Mouse (Mus musculus) hindbrain, postnatal 0 days (tissue): ENCODE data around the gene Cstl1. TPM values are rescaled to one million over a fixed set of nuclear protein-coding genes. Genes with fewer than 3 reads are reported as not detected.

ENCODE experiments used
- ATAC-seq: fragments of 200-750 bp; cut with Nextera tagmentation; 2 replicates; pipeline ENCODE4 v1.8.0; 2017; ENCODE audit warnings: mild to moderate bottlenecking, moderate TSS enrichment, moderate library complexity
- DNase-seq: peaks from one replicate; pipeline ENCODE4 v3.0.0-alpha.2; 2015; ENCODE audit warnings: low spot score
- H3K27ac ChIP-seq: fragments of 300-500 bp; sonication (generic); 2 replicates; pipeline ENCODE4 v1.5.1; 2014; ENCODE audit warnings: mild to moderate bottlenecking
- H3K27me3 ChIP-seq: fragments of 300-500 bp; sonication (generic); 2 replicates; pipeline ENCODE4 v1.6.1; 2014; ENCODE audit warnings: low read length, mixed read lengths; ENCODE audit not compliant: insufficient read depth
- H3K36me3 ChIP-seq: fragments of 300-500 bp; sonication (generic); 2 replicates; pipeline ENCODE4 v1.6.1; 2014; ENCODE audit warnings: low read length, mixed read lengths; ENCODE audit not compliant: insufficient read depth
- H3K4me1 ChIP-seq: fragments of 300-500 bp; sonication (generic); 2 replicates; pipeline ENCODE4 v1.6.1; 2014; ENCODE audit warnings: antibody characterized with exemption, low read length, mixed read lengths; ENCODE audit not compliant: insufficient read depth
- H3K4me2 ChIP-seq: fragments of 300-500 bp; sonication (generic); 2 replicates; pipeline ENCODE4 v1.6.1; 2014; ENCODE audit warnings: low read depth, mild to moderate bottlenecking, low read length, moderate library complexity, mixed read lengths
- H3K4me3 ChIP-seq: fragments of 300-500 bp; sonication (generic); 2 replicates; pipeline ENCODE4 v1.5.1; 2014; ENCODE audit warnings: low read length
- H3K9ac ChIP-seq: fragments of 300-500 bp; sonication (generic); replicated peaks from 2 replicates; pipeline ENCODE4 v1.6.1; 2014; ENCODE audit warnings: mild to moderate bottlenecking, low read length, moderate library complexity, mixed read lengths
- H3K9me3 ChIP-seq: fragments of 300-500 bp; sonication (generic); 2 replicates; pipeline ENCODE4 v1.6.1; 2016; ENCODE audit warnings: low read length, mixed read lengths
- CTCF ChIP-seq: IDR thresholded peaks from 2 replicates; pipeline ENCODE4 v1.5.1; 2016; ENCODE audit warnings: antibody characterized with exemption, control low read depth, low read depth
- WGBS: fragments of 180-500 bp; shearing (Covaris S2); extraction: QIAGEN DNeasy Blood & Tissue Kit; methylation state at CpG from one replicate; pipeline ENCODE4 v1.1.7; 2014; 5-methylcytosine and 5-hydroxymethylcytosine counted together
- polyA plus RNA-seq: library from polyadenylated mRNA; unstranded; fragments of >200 nt; fragmentation: Nextera tagmentation; extraction: Ambion mirVana; gene quantifications from 2 replicates; pipeline ENCODE4 v1.2.1, GENCODE M21; 2015
- total RNA-seq: library from RNA; depleted of rRNA; stranded (reverse); fragments of >200 nt; gene quantifications from 2 replicates; pipeline ENCODE4 v1.2.3, GENCODE M21; 2014

The Cstl1 gene
- total and polyA plus RNA-seq, 2 experiments from 2014 or later = not detected

DNA sequence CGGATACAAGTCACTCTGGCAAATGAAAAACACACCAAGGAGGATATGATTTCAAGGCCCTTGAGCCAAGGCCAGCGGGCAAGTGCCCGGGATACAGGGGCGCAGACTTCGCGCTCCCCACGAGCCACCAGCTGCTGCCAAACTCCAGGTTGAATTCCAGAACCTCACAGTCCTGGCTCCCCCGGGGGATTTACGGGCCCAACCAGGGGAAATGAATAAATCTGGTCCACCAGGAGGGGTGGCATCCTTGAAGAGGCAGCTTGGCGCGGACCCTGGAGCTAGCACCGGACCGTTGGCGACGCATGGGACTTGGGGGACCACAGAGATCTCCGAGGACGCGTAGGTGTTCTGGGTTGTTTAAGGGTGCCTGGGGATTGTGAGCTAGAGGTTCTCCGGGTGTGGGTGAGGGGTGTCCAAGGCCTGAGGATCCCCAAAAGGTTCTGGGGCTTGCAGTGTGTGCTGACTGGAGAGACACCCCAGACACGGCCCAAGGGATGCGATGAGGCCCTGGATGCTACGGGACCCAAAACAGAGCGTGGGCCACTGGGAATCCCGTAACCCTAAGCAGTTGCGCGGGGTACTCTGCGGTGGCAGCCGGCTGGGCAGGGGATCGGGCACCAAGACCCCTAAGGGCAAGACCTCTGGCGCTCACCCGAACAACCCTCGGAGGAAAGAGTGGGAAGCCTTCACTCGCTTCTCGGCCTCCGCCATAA, 18.4 kb upstream of the Cstl1 start:
- TF ChIP-seq CTCF = no peak
- DNase-seq (no peak), ATAC-seq (peak; percentile 81)
- H3K4me3 ChIP-seq = peak overlapping the region; percentile 92
- no peaks in the 10 kb centered on the region for H3K9me3 ChIP-seq
- no peaks in the 10 kb centered on the region for H3K36me3 ChIP-seq
- H3K9ac ChIP-seq = peak overlapping the region; percentile 87
- peak overlapping the region; percentile 88 for H3K4me2 ChIP-seq
- WGBS = under 1% methylated on average over 34 of the region's 35 CpGs
- no peaks in the 10 kb centered on the region for H3K4me1 ChIP-seq
- H3K27me3 ChIP-seq = no peaks in the 10 kb centered on the region
- peak overlapping the region; percentile 85 for H3K27ac ChIP-seq

DNA sequence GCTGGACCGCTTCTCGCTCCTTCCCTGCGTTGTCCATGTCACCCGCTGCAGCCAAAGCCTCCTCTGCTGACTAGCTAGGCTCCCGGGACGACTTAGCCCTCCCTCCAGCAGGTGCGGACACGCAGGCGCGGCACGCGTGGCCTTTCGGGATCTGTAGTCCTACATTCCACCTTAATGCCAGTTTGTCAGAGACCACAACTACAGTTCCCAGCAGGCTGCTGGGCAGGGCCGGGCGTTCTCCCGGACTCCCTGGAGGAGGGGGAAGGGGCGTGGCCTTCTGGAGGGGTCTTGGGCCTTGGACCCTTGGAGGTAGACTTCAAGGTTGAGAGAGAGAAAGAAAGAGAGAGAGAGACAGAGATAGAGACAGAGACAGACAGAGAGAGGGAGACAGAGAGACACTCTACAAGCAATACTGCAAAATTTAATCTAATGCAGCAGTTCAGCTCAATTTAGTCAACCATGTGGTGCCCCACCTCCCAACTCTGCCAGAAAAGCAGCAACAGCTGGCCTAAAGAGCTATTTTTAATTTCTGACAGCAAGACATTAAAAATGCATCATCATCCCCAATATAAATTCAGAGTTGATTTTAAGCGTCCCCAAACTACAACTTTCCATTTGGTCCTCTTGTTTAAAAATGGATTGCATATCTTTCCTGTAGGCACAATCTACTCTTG, 17.7 kb upstream of the Cstl1 start, which contains the start of gene Napb:
Napb (minus strand) TSS at position 141 of the 674 bp plus-strand sequence.
- Histone ChIP-seq H3K36me3 (no peaks in the 10 kb centered on the region), H3K4me3 (peak within 1 kb of the TSS; percentile 92), H3K27me3 (no peaks in the 10 kb centered on the region), H3K4me2 (peak within 1 kb of the TSS; percentile 88), H3K4me1 (no peaks in the 10 kb centered on the region), H3K9me3 (no peaks in the 10 kb centered on the region), H3K27ac (peak within 1 kb of the TSS; percentile 85), H3K9ac (peak within 1 kb of the TSS; percentile 87)
- 0 out of 2 replicates have a peak, but pooled peaks have one; percentile 21 for TF ChIP-seq CTCF
- ATAC-seq (peak; percentile 100), DNase-seq (peak; percentile 97)
- WGBS = 3% methylated on average over 18 of the region's 18 CpGs

DNA sequence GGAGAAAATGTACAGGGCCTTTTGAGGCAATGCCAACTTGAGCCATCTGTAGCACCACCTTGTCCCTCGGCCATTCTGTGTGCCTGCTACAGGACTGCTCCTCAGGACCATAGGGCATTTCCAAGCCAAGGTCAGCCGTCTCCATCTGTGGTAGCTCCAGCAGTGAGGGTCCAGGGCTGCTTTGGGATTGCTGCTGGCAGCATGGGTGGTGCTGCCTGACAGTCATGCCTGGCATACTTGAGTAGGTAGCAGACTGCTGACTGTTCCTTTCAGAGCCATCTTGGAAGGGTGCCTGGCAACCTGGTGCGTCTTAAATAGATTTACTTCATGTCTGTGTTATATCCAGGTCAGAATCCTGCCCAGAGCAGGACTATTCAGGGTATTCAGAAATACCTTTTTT, 7.2 kb upstream of the Cstl1 start:
- TF ChIP-seq CTCF = no peak
- H3K27me3 ChIP-seq = no peaks in the 10 kb centered on the region
- H3K36me3 ChIP-seq = no peaks in the 10 kb centered on the region
- WGBS = 37% methylated on average over 3 of the region's 3 CpGs
- no peak overlapping the region for H3K4me3 ChIP-seq
- ATAC-seq = peak; percentile 87
- H3K9ac ChIP-seq = no peak overlapping the region
- H3K4me1 ChIP-seq = no peaks in the 10 kb centered on the region
- H3K9me3 ChIP-seq = no peaks in the 10 kb centered on the region
- H3K4me2 ChIP-seq = no peak overlapping the region
- peak; percentile 41 for DNase-seq
- no peak overlapping the region for H3K27ac ChIP-seq

DNA sequence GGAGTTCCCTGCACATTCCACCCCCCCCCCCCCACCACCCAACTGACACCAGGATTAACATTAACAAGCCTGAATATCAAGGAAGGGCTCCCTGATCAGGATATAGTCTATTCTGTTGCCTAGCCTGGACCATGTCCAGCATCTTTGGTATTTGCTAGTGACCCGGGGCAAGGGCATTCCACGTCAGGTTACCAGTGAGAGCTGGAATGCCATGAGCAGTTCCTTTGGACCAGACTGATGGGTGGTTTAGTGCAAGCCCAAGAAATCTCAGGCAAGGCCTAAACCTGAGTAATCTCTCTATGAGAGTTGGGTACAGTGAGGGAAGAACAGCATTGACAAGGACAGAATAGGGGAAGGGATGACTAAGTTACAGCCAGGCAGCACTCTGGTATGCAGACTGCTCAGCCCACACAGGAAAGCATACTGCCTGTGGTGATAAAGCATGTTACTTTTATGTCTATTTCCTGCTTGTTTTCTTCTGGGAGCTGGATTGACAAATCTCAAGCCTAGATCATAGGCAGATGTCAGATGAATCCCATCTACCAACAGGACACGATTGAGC, 6.2 kb upstream of the Cstl1 start:
- Histone ChIP-seq H3K27me3 (no peaks in the 10 kb centered on the region), H3K9me3 (no peaks in the 10 kb centered on the region), H3K27ac (no peak overlapping the region), H3K4me2 (no peak overlapping the region), H3K4me1 (no peaks in the 10 kb centered on the region), H3K9ac (no peak overlapping the region), H3K4me3 (no peak overlapping the region), H3K36me3 (no peaks in the 10 kb centered on the region)
- no peak for ATAC-seq
- no peak for DNase-seq
- no peak for TF ChIP-seq CTCF
- 80% methylated on average over 3 of the region's 3 CpGs for WGBS

DNA sequence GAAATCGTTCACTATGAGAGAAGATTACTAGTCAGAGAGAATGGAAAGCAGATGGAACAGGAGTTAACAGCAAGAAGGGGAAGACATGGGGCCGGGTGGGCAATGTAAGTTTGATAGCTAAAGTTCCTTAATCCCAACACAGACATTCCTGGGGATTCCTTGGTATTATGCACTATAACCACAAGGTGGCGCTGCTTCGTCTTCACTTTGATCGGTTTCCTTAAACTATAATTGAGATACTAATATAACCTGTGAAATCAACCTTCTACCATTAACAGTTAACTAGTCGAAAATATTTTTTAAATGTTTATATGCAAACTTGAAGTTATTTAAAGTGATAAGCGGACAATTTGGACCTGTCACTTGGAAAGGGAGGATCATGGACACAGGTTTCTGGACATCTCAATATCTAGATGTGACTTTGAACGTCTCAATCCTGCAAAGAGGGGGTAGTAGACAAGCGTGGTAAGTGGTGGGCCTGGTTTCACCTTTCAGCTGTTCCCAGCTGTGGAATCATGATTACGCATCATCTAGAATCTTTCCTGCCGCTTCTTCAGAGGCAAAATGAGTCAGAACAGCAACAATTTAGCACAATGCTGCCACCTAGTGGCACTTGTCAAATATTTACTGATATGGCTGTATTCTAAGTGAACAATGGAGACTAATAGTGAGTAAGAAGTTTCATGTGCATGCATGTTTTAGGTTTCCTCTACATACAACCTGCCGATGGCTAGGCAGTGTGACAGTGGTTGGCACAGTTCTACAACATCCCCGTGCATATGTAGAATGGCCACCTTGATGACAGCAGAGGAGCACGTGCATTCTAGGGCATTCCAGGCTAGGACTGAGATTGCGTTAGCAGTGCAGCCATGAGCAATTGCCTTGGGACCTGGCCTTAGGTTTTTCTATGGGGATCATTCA, 2.0 kb downstream of the Cstl1 start:
- Histone ChIP-seq H3K4me1 (no peaks in the 10 kb centered on the region), H3K36me3 (no peaks in the 10 kb centered on the region), H3K9ac (no peak overlapping the region), H3K27ac (no peak overlapping the region; the same call in 1 of the 2 replicates), H3K4me2 (peak overlapping the region; percentile 76), H3K4me3 (peak overlapping the region; percentile 40), H3K9me3 (no peaks in the 10 kb centered on the region), H3K27me3 (no peaks in the 10 kb centered on the region)
- DNase-seq = peak; percentile 95
- WGBS = 19% methylated on average over 15 of the region's 15 CpGs
- TF ChIP-seq CTCF = peak; percentile 78
- ATAC-seq = peak; percentile 88

DNA sequence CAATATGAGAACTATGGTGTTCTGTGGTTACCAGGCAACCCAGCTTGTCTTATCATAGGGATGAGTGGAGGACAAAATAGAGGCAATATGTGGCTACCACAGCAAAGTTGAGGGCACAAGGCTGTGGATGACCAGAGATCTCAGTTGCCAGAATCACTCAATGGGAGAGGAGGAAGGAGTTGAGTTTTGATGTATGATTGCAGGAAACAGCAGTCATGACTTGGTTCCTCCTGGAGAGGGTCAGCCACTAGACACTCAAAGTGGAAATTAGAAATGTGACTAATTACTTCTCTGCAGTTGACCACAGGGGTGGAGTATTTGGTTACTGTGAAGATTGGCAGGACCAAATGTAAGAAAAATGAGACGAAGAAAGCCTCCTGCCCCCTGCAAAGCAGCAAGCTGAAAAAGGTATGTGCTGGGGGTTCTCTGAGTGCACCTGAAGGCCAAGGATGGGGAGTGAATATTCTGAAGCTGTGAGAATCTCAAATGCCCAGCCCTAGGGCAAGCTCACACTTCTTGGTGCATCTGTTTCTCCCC, 4.2 kb downstream of the Cstl1 start:
- DNase-seq (no peak), ATAC-seq (no peak)
- no peak overlapping the region for H3K4me2 ChIP-seq
- WGBS = 52% methylated on average over 1 of the region's 1 CpGs
- H3K27me3 ChIP-seq = no peaks in the 10 kb centered on the region
- H3K9me3 ChIP-seq = no peaks in the 10 kb centered on the region
- H3K27ac ChIP-seq = no peak overlapping the region
- H3K4me1 ChIP-seq = no peaks in the 10 kb centered on the region
- no peak for TF ChIP-seq CTCF
- no peak overlapping the region for H3K4me3 ChIP-seq
- no peaks in the 10 kb centered on the region for H3K36me3 ChIP-seq
- H3K9ac ChIP-seq = no peak overlapping the region
